Mouse (Mus musculus) layer of hippocampus, postnatal 14 days (tissue): ENCODE data around the gene Olfr1416. TPM values are rescaled to one million over a fixed set of nuclear protein-coding genes. Genes with fewer than 3 reads are reported as not detected.
"Not testable (repeated sequence)": the region's sequence is repeated elsewhere in the genome, so short reads cannot be mapped to it uniquely, and the experiment has no call there.

Experiments
- DNase-seq, 2 experiments: peaks; one replicate each; pipeline ENCODE4 v3.0.0; 2021 to 2022; ENCODE audit warnings: low spot score in 2 of 2, mixed read lengths in 1 of 2
- long read RNA-seq, 2 experiments: library from polyadenylated mRNA; stranded (forward); transcript quantifications; one replicate each; pipeline ENCODE4 v2.0.0; 2021
- total RNA-seq, 2 experiments: library from RNA; stranded (reverse); gene quantifications; 2 replicates each; pipeline ENCODE4 v1.2.3; 2021

The Olfr1416 gene
- total RNA-seq: not detected
- long read RNA-seq, experiment 1: 0 reads
- long read RNA-seq, experiment 2: 0 reads

- no peak for DNase-seq
Observed at GRCm38 (mm10) chr1:92485013-92485412, at the start of gene Olfr1416. Gene Olfr1416 (minus strand): TSS chr1:92485113.

- no peak for DNase-seq
Observed at GRCm38 (mm10) chr1:92523764-92524163, 38.9 kb upstream of the Olfr1416 start.

- peak; percentile 56 to 71 for DNase-seq
Observed at GRCm38 (mm10) chr1:92521376-92521775, 36.5 kb upstream of the Olfr1416 start.

GRCm38 (mm10) chr1:92519046-92519445 lies 34.1 kb upstream of the Olfr1416 start:
- peak in 1 of 2 experiments; percentile 30 for DNase-seq

- no peak for DNase-seq
Observed at GRCm38 (mm10) chr1:92518561-92518960, 33.6 kb upstream of the Olfr1416 start, which contains the start of gene Olfr1414. Gene Olfr1414 (minus strand): TSS chr1:92518661.

- no peak for DNase-seq
Observed at GRCm38 (mm10) chr1:92515390-92515789, 30.5 kb upstream of the Olfr1416 start.

GRCm38 (mm10) chr1:92511646-92512045 lies 26.7 kb upstream of the Olfr1416 start:
- DNase-seq: not testable (repeated sequence)

GRCm38 (mm10) chr1:92496001-92496400 lies 11.1 kb upstream of the Olfr1416 start, which contains the start of gene Olfr1415:
Gene Olfr1415 (minus strand): TSS chr1:92496101.
- no peak for DNase-seq

- no peak for DNase-seq
Observed at GRCm38 (mm10) chr1:92474066-92474578, 10.8 kb downstream of the Olfr1416 start.

GRCm38 (mm10) chr1:92473165-92474041 lies 11.5 kb downstream of the Olfr1416 start, which contains the start of gene Ndufa10:
Gene Ndufa10 (minus strand): TSS chr1:92473860.
- DNase-seq: peak; percentile 93 to 95

- DNase-seq: no peak
Observed at GRCm38 (mm10) chr1:92468891-92469290, 16.0 kb downstream of the Olfr1416 start.

GRCm38 (mm10) chr1:92458416-92458815 lies 26.5 kb downstream of the Olfr1416 start:
- no peak for DNase-seq

GRCm38 (mm10) chr1:92457758-92458157 lies 27.2 kb downstream of the Olfr1416 start:
- no peak for DNase-seq

GRCm38 (mm10) chr1:92453751-92454445 lies 31.0 kb downstream of the Olfr1416 start:
- DNase-seq: peak in 1 of 2 experiments; percentile 50

GRCm38 (mm10) chr1:92448293-92448692 lies 36.6 kb downstream of the Olfr1416 start:
- DNase-seq: no peak

GRCm38 (mm10) chr1:92441453-92442063 lies 43.4 kb downstream of the Olfr1416 start:
- no peak for DNase-seq

GRCm38 (mm10) chr1:92440066-92440750 lies 44.7 kb downstream of the Olfr1416 start:
- no peak for DNase-seq

- peak; percentile 63 to 72 for DNase-seq
Observed at GRCm38 (mm10) chr1:92437678-92438271, 47.1 kb downstream of the Olfr1416 start.

- peak in 1 of 2 experiments; percentile 64 for DNase-seq
Observed at GRCm38 (mm10) chr1:92436831-92437321, 48.0 kb downstream of the Olfr1416 start.

- no peak for DNase-seq
Observed at GRCm38 (mm10) chr1:92434986-92435385, 49.9 kb downstream of the Olfr1416 start.
